Mouse (Mus musculus) subcutaneous adipose tissue, adult 2 months (tissue): ENCODE results near the gene Tbc1d2. TPM values are rescaled to one million over a fixed set of nuclear protein-coding genes. Genes with fewer than 3 reads are reported as not detected.

Source experiments
- polyA plus RNA-seq: library from polyadenylated mRNA; depleted of rRNA; stranded (reverse); fragments of >200 nt; gene quantifications from 2 replicates; pipeline ENCODE4 v1.2.3, GENCODE M21; 2012; ENCODE audit warnings: low replicate concordance; rRNA removed

Gene Tbc1d2
- polyA plus RNA-seq, result 8.8 and 14.1 TPM in 2 replicates

DNA sequence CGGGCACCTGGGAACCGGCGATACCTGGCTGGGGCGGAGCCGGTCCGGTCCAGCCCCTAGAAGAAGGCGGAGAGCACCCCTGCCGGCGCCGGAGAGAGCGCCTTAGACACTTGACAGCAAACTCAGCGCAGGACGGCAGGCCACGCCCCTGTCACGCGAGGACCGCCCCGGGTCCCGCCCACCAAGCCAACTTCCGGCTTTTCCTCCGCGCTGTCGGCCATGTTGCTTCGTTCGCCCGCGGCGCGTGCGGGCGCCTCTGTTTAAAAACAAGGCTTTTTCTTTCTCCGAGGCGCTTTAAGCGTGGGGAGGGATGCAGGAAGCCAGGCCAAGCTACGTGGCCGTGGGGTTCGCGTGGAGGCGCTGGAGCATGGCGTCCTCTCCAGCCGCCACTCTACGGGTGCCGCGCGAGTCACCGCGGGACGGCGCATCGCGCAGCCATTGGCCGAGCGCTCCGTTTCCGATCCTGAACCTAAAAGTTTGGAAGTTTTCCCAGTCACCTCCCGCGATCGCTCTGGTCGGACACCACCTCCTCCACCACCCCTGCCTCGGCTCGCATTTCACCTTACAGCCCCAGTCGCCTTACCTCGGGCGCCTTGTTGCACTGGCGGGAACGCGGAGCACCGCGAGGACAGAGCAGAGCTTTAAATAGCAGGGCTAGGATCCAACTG, at the start of gene Tbc1d2:
Gene Tbc1d2 (minus strand): TSS at position 124 of the 668 bp plus-strand sequence.

DNA sequence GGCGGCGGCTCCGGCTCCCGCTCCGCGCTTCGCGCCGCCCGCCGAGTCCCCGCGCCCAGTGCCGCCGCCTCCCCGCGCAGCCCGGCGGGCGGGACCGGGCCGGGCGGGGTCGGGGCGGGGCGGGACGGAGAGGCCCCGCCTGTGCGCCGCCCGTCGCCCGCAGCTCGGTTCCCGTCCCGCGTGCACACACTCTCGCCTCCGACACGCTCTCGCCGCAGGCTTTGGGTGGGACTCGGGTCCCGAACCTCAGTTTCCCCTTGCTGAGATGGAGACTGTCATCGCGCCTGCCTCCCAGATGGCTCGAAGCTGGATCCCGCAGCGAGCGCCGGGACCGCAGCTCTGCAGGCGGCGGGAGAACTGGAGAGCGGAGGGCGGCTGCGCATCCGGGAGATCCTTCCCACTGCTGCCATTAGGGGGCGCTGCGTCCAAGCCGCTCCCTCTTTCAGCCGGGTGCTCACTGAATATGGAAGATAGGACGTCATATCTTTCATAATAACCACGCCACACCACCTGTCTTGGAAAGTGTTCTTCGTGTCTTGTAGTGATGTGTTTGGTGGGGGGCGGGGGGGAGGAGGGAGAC, 48.1 kb downstream of the Tbc1d2 start, which contains the start of gene Coro2a:
Gene Coro2a (minus strand): TSS at position 359 of the 580 bp plus-strand sequence.

Other genes starting within 250 kb of the Tbc1d2 start
- not detected in 2 replicates for gene Hemgn, start 236.7 kb downstream of the Tbc1d2 start, polyA plus RNA-seq
- 4.2 and 22.5 TPM in 2 replicates for gene Anp32b, start 199.3 kb downstream of the Tbc1d2 start, polyA plus RNA-seq
- 23.7 and 33.6 TPM in 2 replicates for gene Nans, start 161.0 kb downstream of the Tbc1d2 start, polyA plus RNA-seq
- gene Trim14, start 114.1 kb downstream of the Tbc1d2 start, polyA plus RNA-seq, result 14.2 and 19.4 TPM in 2 replicates
- 3.6 and 27.2 TPM in 2 replicates for gene Coro2a, start 48.0 kb downstream of the Tbc1d2 start, polyA plus RNA-seq